Mouse (Mus musculus) thymus, postnatal 4 days (tissue): Measurements from ENCODE around the gene Tgfb1.
A peak's percentile ranks its signal among the peaks of the same experiment; 100 is the strongest.

ENCODE experiments used
- DNase-seq: peaks from one replicate; pipeline ENCODE4 v3.0.0; 2021

Tgfb1 gene

DNA sequence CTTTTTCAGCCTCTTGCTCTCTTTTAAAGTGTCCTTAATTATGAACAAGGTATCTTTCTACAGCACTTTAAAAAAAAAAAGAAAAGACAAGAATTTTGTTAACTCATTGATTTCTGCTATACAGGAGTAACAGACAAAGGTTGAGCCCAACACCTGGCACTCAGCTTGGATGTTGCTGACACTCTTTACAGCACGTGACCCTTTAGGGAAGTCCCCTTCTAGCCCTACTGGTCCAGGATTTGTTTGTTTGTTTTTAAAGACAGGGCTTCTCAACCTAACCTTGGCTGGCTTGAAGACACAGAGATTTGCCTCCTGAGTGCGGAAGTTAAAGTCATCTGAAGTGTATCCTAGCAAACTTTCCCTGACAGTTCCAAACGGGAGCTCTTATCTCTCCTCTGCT lies 60.0 kb downstream of the Tgfb1 start:
- DNase-seq, result no peak

- no peak for DNase-seq
Measured at GRCm38 (mm10) chr7:25753076-25753475, 66.3 kb downstream of the Tgfb1 start.

- DNase-seq, result peak; percentile 54
Measured at GRCm38 (mm10) chr7:25753643-25754438, 67.0 kb downstream of the Tgfb1 start.

- DNase-seq, result no peak
Measured at GRCm38 (mm10) chr7:25754439-25754737, 67.6 kb downstream of the Tgfb1 start.
